Mouse (Mus musculus) kidney, embryonic 16.5 days (tissue): Measurements from ENCODE around the gene Jund. TPM values are rescaled to one million over a fixed set of nuclear protein-coding genes. Genes with fewer than 3 reads are reported as not detected.
A peak's percentile ranks its signal among the peaks of the same experiment; 100 is the strongest.

Experiments used
- ATAC-seq: fragments of 200-750 bp; cut with Nextera tagmentation; 2 replicates; pipeline ENCODE4 v1.8.0; 2017; ENCODE audit warnings: moderate TSS enrichment; ENCODE audit not compliant: low FRiP score, low TSS enrichment
- H3K27ac ChIP-seq: fragments of 300-500 bp; sonication (generic); 2 replicates; pipeline ENCODE4 v1.5.1; 2014; ENCODE audit warnings: low read length
- H3K27me3 ChIP-seq: fragments of 300-500 bp; sonication (generic); 2 replicates; pipeline ENCODE4 v1.6.1; 2014; ENCODE audit warnings: low read length, control low read depth, mixed read lengths; ENCODE audit not compliant: insufficient read depth
- H3K36me3 ChIP-seq: fragments of 300-500 bp; sonication (generic); 2 replicates; pipeline ENCODE4 v1.6.1; 2014; ENCODE audit warnings: low read length, control low read depth, mixed read lengths; ENCODE audit not compliant: insufficient read depth
- H3K4me1 ChIP-seq: fragments of 300-500 bp; sonication (generic); 2 replicates; pipeline ENCODE4 v1.6.1; 2014; ENCODE audit warnings: low read length, control low read depth, mixed read lengths; ENCODE audit not compliant: insufficient read depth
- H3K4me2 ChIP-seq: fragments of 300-500 bp; sonication (generic); replicated peaks from 2 replicates; pipeline ENCODE4 v1.6.1; 2014; ENCODE audit warnings: low read depth, low read length
- H3K4me3 ChIP-seq: fragments of 300-500 bp; sonication (generic); 2 replicates; pipeline ENCODE4 v1.5.1; 2014; ENCODE audit warnings: mild to moderate bottlenecking, low read length
- H3K9ac ChIP-seq: fragments of 300-500 bp; sonication (generic); replicated peaks from 2 replicates; pipeline ENCODE4 v1.6.1; 2014; ENCODE audit warnings: low read length
- H3K9me3 ChIP-seq: fragments of 300-500 bp; sonication (generic); 2 replicates; pipeline ENCODE4 v1.6.1; 2016; ENCODE audit warnings: low read length, control low read depth
- WGBS: fragments of 180-500 bp; shearing (Covaris S2); extraction: QIAGEN DNeasy Blood & Tissue Kit; methylation state at CpG from one replicate; pipeline ENCODE4 v1.1.7; 2014; 5-methylcytosine and 5-hydroxymethylcytosine counted together
- polyA plus RNA-seq: library from polyadenylated mRNA; unstranded; fragments of >200 nt; fragmentation: Nextera tagmentation; extraction: Ambion mirVana; gene quantifications from 2 replicates; pipeline ENCODE4 v1.2.1, GENCODE M21; 2015

Jund gene
- polyA plus RNA-seq, 1 experiment from 2014 or later, result 42.1 TPM

DNA sequence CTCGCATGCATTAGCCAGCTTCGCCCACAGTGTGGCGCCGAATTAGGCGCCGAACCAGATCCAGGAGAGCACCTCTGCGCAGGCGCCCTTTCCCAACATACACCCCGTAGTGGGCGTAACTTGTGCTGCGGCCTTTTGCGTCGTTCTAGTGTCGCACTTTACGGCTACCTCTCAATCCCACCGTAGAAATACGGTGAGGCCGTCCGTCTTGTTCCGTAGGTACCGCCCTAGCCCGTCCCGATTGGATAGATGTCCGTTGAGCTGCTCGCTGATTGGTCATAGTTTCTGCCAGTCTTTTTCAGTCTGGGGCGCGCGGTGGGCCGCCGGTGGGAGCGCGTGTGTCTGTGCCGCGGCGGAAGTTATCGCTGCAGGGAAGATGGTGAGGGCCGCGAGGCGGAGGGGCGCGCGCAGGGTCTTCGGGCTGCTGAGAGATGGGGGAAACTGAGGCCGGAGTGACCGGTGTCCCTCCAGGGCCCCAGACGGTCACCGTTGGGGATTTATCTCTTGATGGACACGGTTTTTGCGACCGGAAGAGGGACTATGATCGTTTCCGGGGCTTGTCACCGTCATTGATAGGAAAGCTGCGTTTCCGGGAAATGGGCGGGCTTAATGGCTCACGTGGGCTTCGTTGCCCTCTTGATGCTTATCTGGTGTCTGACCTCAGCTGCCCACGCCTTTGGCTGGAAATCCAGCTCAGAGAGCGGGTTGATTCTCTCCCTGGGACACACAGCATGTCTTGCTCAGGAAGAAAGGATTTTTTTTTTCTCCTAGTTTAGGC is 25.5 kb upstream of the Jund start, which contains the start of gene Lsm4:
TSS of gene Lsm4 (plus strand) at position 170 of the 778 bp plus-strand sequence.
- H3K27me3 ChIP-seq, result no peaks in the 10 kb centered on the region
- H3K4me1 ChIP-seq, result peaks cover 46% of the 10 kb centered on the region
- H3K27ac ChIP-seq, result peak within 1 kb of the TSS; percentile 91
- H3K36me3 ChIP-seq, result peaks cover 4% of the 10 kb centered on the region
- no peaks in the 10 kb centered on the region for H3K9me3 ChIP-seq
- under 1% methylated on average over 60 of the region's 60 CpGs for WGBS
- peak within 1 kb of the TSS; percentile 61 for H3K4me3 ChIP-seq
- H3K9ac ChIP-seq, result peak within 1 kb of the TSS; percentile 74
- peak; percentile 97 for ATAC-seq
- H3K4me2 ChIP-seq, result peak within 1 kb of the TSS; percentile 72

DNA sequence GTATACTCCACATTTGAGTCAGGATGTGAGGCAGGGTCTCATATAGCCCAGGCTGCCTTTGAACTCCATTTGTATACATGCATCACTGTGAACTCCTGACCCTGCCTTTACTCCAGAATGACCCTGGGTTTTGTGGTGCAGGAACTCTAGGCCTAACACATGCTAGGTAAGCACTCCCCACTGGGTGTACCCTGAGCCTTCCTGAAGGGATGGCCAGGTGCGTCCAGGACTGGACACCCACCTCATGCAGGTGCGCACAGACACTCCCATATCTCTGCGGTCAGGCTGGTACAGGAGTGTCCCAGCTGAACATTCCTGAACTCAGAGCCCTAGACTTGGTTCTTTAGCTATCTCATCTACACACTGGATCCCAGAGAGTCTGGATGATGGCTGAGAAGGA is 24.6 kb upstream of the Jund start:
- H3K27ac ChIP-seq, result peak overlapping the region; percentile 91
- H3K9ac ChIP-seq, result peak overlapping the region; percentile 68
- ATAC-seq, result peak; percentile 11; the same call in 1 of the 2 replicates
- H3K4me1 ChIP-seq, result peaks cover 46% of the 10 kb centered on the region
- WGBS, result 83% methylated on average over 3 of the region's 3 CpGs
- no peaks in the 10 kb centered on the region for H3K27me3 ChIP-seq
- H3K4me2 ChIP-seq, result peak overlapping the region; percentile 72
- H3K36me3 ChIP-seq, result peaks cover 6% of the 10 kb centered on the region
- peak overlapping the region; percentile 61 for H3K4me3 ChIP-seq
- no peaks in the 10 kb centered on the region for H3K9me3 ChIP-seq

DNA sequence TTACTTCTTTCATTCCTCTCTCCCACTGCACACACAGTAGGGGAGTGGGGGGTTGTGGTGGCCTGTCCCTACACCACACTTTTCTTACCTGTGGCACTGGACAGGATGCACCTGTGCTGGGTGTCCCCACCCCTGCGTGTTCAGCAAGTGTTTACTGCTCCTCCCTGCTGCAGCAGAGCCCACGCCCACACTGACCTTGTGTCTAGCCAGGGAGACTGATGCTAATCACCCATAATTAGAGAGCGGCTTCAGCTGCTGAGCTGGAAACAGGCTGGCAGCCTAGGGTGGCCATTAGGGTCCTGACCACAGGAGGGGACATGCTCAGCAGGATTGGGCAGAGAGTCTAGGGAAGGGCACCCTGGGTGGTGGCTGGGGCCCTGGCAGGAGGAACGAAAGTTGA is 24.0 kb upstream of the Jund start:
- Histone ChIP-seq H3K36me3 (peaks cover 6% of the 10 kb centered on the region), H3K9me3 (no peaks in the 10 kb centered on the region), H3K4me1 (peaks cover 46% of the 10 kb centered on the region), H3K9ac (peak overlapping the region; percentile 68), H3K4me2 (no peak overlapping the region), H3K27me3 (no peaks in the 10 kb centered on the region), H3K27ac (peak overlapping the region; percentile 91), H3K4me3 (no peak overlapping the region)
- WGBS, result 62% methylated on average over 4 of the region's 4 CpGs
- ATAC-seq, result no peak

DNA sequence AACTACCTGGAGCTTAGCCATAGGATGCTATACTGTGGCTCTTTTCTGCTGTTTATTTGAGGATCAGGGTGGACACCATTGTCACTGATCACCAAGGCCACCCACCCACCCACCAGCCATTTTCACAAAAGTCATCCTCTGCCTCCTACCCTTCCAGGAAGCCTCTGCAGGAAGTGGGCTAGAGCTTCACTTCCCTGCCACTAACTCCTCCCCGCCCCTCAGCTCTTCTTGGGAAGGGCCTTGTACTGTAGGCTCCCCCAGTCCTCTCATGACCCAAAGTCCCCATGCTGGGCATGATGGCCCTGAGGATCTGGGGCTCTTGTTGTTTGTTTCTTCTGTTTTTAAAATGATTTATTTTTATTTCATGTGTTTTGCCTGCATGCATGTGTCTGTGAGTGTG is 23.4 kb upstream of the Jund start:
- no peak overlapping the region for H3K4me2 ChIP-seq
- no peaks in the 10 kb centered on the region for H3K9me3 ChIP-seq
- no peak overlapping the region for H3K9ac ChIP-seq
- no peaks in the 10 kb centered on the region for H3K27me3 ChIP-seq
- ATAC-seq, result no peak
- H3K36me3 ChIP-seq, result peaks cover 6% of the 10 kb centered on the region
- H3K27ac ChIP-seq, result peak overlapping the region; percentile 91
- no peak overlapping the region for H3K4me3 ChIP-seq
- H3K4me1 ChIP-seq, result peaks cover 46% of the 10 kb centered on the region
- 84% methylated on average over 1 of the region's 1 CpGs for WGBS

DNA sequence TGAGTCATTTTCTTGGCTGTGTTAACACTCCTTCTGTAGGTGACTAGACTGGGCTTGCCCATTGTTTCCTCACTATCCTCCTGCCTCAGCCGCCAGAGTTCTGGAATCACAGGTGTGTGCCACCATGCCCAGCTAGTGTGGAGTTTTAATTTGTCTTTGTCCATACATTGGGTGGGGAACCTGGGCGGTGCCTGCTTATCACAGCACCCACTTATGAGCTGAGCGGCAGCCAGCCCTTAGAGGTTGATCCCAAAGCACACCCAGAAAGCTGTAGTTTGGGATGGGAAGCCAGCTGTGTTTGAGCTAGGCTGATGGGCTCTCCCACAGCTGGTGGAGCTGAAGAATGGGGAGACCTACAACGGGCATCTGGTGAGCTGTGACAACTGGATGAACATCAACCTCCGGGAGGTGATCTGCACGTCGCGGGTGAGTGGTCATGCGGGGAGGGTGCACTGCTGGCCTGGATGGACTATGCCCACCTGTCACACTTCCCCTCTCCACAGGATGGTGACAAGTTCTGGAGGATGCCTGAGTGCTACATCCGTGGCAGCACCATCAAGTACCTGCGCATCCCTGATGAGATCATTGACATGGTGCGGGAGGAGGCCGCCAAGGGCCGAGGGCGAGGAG is 21.2 kb upstream of the Jund start:
- H3K4me1 ChIP-seq, result peaks cover 37% of the 10 kb centered on the region
- WGBS, result 76% methylated on average over 15 of the region's 15 CpGs
- H3K4me2 ChIP-seq, result no peak overlapping the region
- no peak overlapping the region for H3K4me3 ChIP-seq
- H3K27ac ChIP-seq, result peak overlapping the region; percentile 5; the same call in 1 of the 2 replicates
- H3K36me3 ChIP-seq, result peaks cover 6% of the 10 kb centered on the region
- H3K9ac ChIP-seq, result 0 out of 2 replicates have a peak overlapping the region, but pooled peaks have one; percentile 10
- H3K9me3 ChIP-seq, result no peaks in the 10 kb centered on the region
- no peaks in the 10 kb centered on the region for H3K27me3 ChIP-seq
- ATAC-seq, result no peak

DNA sequence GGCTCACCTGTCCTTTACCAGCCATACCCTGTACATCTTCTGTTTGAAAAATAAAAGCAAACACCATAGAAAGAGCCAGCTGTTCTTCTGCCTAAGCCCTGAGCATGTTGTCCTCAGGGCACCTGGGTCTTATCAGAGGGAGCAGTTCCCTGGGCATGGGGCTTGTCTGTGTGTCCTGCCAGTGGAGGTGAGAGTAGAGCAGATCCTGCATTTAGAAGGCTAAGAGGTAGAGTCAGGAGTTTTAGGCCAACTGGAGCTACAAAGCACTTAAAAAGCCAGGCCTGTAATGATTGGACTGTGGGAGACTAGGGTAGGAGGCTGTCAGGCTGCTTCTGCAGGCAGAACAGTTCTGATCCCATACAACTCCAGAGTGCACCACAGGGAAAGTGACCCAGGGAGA is 20.1 kb upstream of the Jund start:
- Histone ChIP-seq H3K27me3 (no peaks in the 10 kb centered on the region), H3K9ac (no peak overlapping the region), H3K27ac (no peak overlapping the region), H3K9me3 (no peaks in the 10 kb centered on the region), H3K4me1 (peaks cover 35% of the 10 kb centered on the region), H3K4me3 (no peak overlapping the region), H3K36me3 (peaks cover 6% of the 10 kb centered on the region), H3K4me2 (no peak overlapping the region)
- ATAC-seq, result no peak

DNA sequence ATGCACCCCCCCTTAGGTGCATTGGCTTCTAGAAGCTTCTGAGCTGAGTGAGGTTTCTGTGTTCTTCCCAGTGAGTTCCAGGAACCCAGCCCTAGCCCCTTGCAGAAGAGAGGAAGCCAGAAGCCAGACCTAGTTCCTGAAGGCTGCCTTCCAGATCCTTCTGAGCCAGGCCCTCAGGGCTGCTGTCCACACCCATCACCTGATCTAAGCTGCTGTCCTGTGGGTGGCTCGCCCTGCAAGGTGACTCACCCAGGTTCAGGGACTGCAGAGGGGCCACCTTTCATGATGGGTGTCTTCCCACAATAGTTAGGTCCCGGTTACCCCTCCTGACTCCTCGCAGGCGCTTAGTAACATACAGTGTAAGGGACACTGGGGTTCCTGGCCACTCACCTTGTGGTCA is 19.3 kb upstream of the Jund start:
- WGBS, result 87% methylated on average over 4 of the region's 4 CpGs
- H3K4me1 ChIP-seq, result peaks cover 28% of the 10 kb centered on the region
- H3K4me2 ChIP-seq, result no peak overlapping the region
- no peak overlapping the region for H3K27ac ChIP-seq
- H3K27me3 ChIP-seq, result no peaks in the 10 kb centered on the region
- no peak overlapping the region for H3K9ac ChIP-seq
- H3K9me3 ChIP-seq, result no peaks in the 10 kb centered on the region
- H3K4me3 ChIP-seq, result no peak overlapping the region
- H3K36me3 ChIP-seq, result peaks cover 6% of the 10 kb centered on the region
- ATAC-seq, result no peak

DNA sequence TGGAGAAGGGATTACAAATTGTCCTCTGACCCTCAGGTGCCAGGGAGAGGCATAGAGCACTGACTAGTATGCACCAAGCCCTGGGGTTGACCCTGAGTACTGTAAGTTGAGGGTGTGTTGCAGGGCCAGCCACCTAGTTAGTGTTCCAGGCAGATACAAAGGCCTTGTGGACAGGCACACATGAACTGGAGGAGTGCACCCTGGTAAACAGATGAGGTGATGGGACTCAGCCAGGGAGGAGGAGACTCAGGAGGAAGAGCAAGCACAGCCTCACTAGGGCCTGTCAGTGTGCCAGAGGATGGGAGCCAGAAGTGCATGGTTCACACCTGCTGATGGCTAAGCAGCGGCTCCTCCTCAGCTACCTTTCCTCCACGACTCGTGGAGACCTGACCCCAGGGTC is 18.7 kb upstream of the Jund start:
- peaks cover 6% of the 10 kb centered on the region for H3K36me3 ChIP-seq
- no peaks in the 10 kb centered on the region for H3K9me3 ChIP-seq
- WGBS, result 86% methylated on average over 3 of the region's 3 CpGs
- peaks cover 22% of the 10 kb centered on the region for H3K4me1 ChIP-seq
- no peaks in the 10 kb centered on the region for H3K27me3 ChIP-seq
- H3K9ac ChIP-seq, result no peak overlapping the region
- H3K4me2 ChIP-seq, result no peak overlapping the region
- no peak overlapping the region for H3K27ac ChIP-seq
- no peak overlapping the region for H3K4me3 ChIP-seq
- no peak for ATAC-seq

DNA sequence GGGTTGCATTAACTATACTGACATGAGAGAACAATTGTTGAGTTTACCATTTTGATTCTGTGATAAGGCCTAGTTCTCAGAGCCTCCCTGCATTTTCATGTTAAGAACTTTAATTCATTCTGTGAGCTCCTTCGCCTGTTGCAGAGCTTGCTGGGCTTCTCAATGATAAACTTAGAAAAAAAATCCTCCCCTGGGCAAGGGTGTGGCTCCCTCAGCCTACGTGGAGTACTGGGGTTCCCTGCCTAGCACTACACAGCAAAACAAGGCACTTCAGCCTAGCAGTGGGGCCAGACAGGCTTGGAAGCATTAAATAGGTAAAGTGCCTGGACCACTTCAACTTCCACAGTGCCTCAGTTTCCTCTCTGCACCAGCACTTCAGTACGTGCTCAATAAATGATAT is 17.3 kb upstream of the Jund start:
- ATAC-seq, result no peak
- no peak overlapping the region for H3K4me2 ChIP-seq
- WGBS, result 75% methylated on average over 3 of the region's 3 CpGs
- no peak overlapping the region for H3K9ac ChIP-seq
- no peak overlapping the region for H3K4me3 ChIP-seq
- H3K4me1 ChIP-seq, result peaks cover 18% of the 10 kb centered on the region; the same call in 1 of the 2 replicates
- H3K9me3 ChIP-seq, result no peaks in the 10 kb centered on the region
- H3K27ac ChIP-seq, result no peak overlapping the region
- H3K36me3 ChIP-seq, result peaks cover 6% of the 10 kb centered on the region
- H3K27me3 ChIP-seq, result no peaks in the 10 kb centered on the region

DNA sequence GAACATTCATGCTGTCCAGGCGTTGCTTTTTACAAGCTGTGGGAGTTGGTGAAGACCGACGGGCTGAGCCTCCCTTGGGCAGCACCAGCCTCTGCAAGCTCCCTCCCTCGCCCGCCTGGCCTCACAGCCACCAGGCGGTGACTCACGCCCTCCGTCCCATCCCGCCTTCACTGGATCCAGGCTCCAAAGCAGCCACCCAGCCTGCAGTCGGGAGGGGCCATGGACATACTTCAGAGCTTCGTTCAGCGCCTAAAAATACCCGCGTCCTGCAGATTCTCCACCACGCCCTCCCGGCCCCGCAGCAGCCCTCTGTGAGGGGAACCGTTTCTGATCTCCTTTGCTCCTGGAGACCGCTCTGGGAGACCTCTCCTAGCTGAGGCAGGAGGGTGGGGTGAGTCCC is 16.6 kb upstream of the Jund start:
- peaks cover 6% of the 10 kb centered on the region for H3K36me3 ChIP-seq
- WGBS, result 3% methylated on average over 19 of the region's 19 CpGs
- H3K4me1 ChIP-seq, result peaks cover 15% of the 10 kb centered on the region; the same call in 1 of the 2 replicates
- peak overlapping the region; percentile 52 for H3K9ac ChIP-seq
- H3K4me2 ChIP-seq, result peak overlapping the region; percentile 42
- H3K27ac ChIP-seq, result no peak overlapping the region
- H3K27me3 ChIP-seq, result no peaks in the 10 kb centered on the region
- peak; percentile 73 for ATAC-seq
- H3K4me3 ChIP-seq, result peak overlapping the region; percentile 6; the same call in 1 of the 2 replicates
- no peaks in the 10 kb centered on the region for H3K9me3 ChIP-seq
